Mouse (Mus musculus) stomach, postnatal 0 days (tissue): ENCODE results near the gene Tjp1. TPM values are rescaled to one million over a fixed set of nuclear protein-coding genes. Genes with fewer than 3 reads are reported as not detected.

Source experiments
- ATAC-seq: fragments of 200-750 bp; cut with Nextera tagmentation; 2 replicates; pipeline ENCODE4 v1.8.0; 2017; ENCODE audit not compliant: low FRiP score, low TSS enrichment
- DNase-seq: peaks from one replicate; pipeline ENCODE4 v3.0.0-alpha.2; 2016; ENCODE audit warnings: low spot score
- H3K27ac ChIP-seq: fragments of 300-500 bp; sonication (generic); replicated peaks from 2 replicates; pipeline ENCODE4 v1.5.1; 2014; ENCODE audit warnings: mild to moderate bottlenecking, control low read depth
- H3K27me3 ChIP-seq: fragments of 300-500 bp; sonication (generic); 2 replicates; pipeline ENCODE4 v1.6.1; 2014; ENCODE audit warnings: low read length; ENCODE audit not compliant: control insufficient read depth, insufficient read depth
- H3K36me3 ChIP-seq: fragments of 300-500 bp; sonication (generic); 2 replicates; pipeline ENCODE4 v1.6.1; 2014; ENCODE audit warnings: low read length, mixed read lengths; ENCODE audit not compliant: control insufficient read depth, insufficient read depth
- H3K4me1 ChIP-seq: fragments of 300-500 bp; sonication (generic); replicated peaks from 2 replicates; pipeline ENCODE4 v1.6.1; 2014; ENCODE audit warnings: antibody characterized with exemption; ENCODE audit not compliant: control insufficient read depth, insufficient read depth
- H3K4me2 ChIP-seq: fragments of 300-500 bp; sonication (generic); replicated peaks from 2 replicates; pipeline ENCODE4 v1.6.1; 2014; ENCODE audit warnings: low read depth, mild to moderate bottlenecking, control low read depth, moderate library complexity
- H3K4me3 ChIP-seq: fragments of 300-500 bp; sonication (generic); 2 replicates; pipeline ENCODE4 v1.5.1; 2014; ENCODE audit warnings: low read depth, low read length, control low read depth
- H3K9ac ChIP-seq: fragments of 300-500 bp; sonication (generic); 2 replicates; pipeline ENCODE4 v1.6.1; 2014; ENCODE audit warnings: mild to moderate bottlenecking, low read length, control low read depth, mixed read lengths
- H3K9me3 ChIP-seq: fragments of 300-500 bp; sonication (generic); 2 replicates; pipeline ENCODE4 v1.6.1; 2016; ENCODE audit warnings: low read length; ENCODE audit not compliant: control insufficient read depth
- CTCF ChIP-seq: IDR thresholded peaks from 2 replicates; pipeline ENCODE4 v1.5.1; 2016; ENCODE audit warnings: antibody characterized with exemption, low read depth, mild to moderate bottlenecking, moderate library complexity
- EP300 ChIP-seq: optimal IDR thresholded peaks from 2 replicates; pipeline ENCODE3; 2016; ENCODE audit warnings: antibody characterized with exemption
- WGBS: fragments of 180-500 bp; shearing (Covaris S2); extraction: QIAGEN DNeasy Blood & Tissue Kit; methylation state at CpG from one replicate; pipeline ENCODE4 v1.1.7; 2014; 5-methylcytosine and 5-hydroxymethylcytosine counted together
- polyA plus RNA-seq: library from polyadenylated mRNA; unstranded; fragments of >200 nt; fragmentation: Nextera tagmentation; extraction: Ambion mirVana; gene quantifications from 2 replicates; pipeline ENCODE4 v1.2.1, GENCODE M21; 2015

Tjp1 gene
- polyA plus RNA-seq, 1 experiment from 2014 or later: 12.6 TPM

DNA sequence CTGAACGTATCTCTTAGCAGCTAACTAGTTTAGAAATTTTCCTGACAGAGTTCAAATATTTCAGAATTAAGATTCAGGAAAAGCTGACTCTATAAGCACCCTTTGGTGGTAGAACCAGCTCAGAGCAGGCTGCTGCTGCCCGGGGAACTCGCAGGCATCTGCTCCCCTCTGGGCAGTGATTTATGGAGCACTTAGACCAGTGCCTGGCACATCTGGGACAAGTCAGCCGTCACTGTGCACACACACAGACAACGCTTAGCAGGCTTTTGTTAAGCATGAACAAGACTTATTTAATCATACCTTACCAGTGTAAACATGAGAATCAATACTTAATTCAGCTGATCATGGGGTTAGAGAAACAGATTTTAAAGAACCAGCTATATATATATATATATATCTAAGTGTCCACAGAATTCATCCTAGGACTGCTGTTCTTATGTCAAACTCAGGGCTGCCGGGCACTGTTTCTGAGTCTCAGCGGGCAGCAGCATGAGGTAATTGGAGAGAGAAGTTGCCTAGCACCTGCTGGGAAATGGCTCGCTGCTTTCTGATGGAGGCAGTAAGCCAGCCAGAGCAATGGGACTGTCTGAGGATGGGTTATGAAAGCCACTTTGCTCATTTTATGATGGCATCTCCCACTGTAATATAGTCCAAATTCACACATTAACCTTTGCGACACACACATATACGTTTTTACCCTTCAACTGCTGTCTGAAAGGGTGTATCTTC lies 14.0 kb downstream of the Tjp1 start:
- Histone ChIP-seq H3K27me3 (no peaks in the 10 kb centered on the region), H3K9me3 (no peaks in the 10 kb centered on the region), H3K4me1 (no peaks in the 10 kb centered on the region), H3K4me3 (no peak overlapping the region), H3K27ac (no peak overlapping the region), H3K9ac (no peak overlapping the region), H3K4me2 (no peak overlapping the region), H3K36me3 (no peaks in the 10 kb centered on the region)
- ATAC-seq: no peak
- DNase-seq: no peak
- TF ChIP-seq CTCF (no peak), EP300 (no peak)
- 35% methylated on average over 10 of the region's 10 CpGs for WGBS

DNA sequence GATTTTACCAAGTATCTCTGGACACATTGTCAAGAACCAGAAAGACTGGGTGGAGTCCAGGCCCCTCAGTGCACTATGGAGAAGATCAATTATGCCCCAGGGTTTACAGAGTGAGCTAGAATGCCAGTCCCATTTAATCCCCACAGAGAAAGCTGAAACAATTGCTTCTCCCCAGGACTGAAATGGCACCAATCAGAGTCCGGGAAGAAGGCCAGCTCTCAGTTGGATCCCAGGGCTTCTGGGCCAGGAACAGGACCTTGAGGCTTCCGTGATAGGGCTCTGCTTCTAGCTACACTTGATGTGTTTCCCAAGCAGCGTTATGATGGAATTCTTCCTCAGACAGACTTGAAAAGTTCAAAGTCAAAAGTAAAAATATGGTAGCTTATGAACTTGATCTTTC lies 18.2 kb downstream of the Tjp1 start:
- TF ChIP-seq CTCF (no peak), EP300 (no peak)
- no peak overlapping the region for H3K4me2 ChIP-seq
- H3K36me3 ChIP-seq: no peaks in the 10 kb centered on the region
- DNase-seq: no peak
- H3K9me3 ChIP-seq: no peaks in the 10 kb centered on the region
- H3K4me3 ChIP-seq: no peak overlapping the region
- 80% methylated on average over 3 of the region's 3 CpGs for WGBS
- no peak overlapping the region for H3K27ac ChIP-seq
- H3K9ac ChIP-seq: no peak overlapping the region
- H3K4me1 ChIP-seq: no peaks in the 10 kb centered on the region
- H3K27me3 ChIP-seq: no peaks in the 10 kb centered on the region
- ATAC-seq: no peak

DNA sequence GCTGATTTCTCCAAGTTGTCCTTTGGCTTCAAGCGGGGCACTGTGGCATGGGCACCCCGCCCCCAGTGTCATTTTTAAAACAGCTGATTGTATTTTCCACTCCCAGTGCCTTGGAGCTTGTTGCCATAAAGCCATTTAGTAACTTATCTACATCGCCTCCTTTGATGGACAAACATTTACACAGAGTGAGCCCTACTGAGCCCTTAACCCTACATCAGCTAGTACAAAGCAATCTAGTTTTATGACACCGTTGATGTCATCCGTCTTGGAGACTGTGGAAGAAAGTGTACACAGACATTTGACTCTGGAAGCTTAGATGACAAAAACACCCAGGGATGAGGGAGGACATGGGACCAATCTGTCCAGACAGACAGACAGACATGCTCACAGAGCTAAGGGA lies 20.2 kb downstream of the Tjp1 start:
- Histone ChIP-seq H3K9me3 (no peaks in the 10 kb centered on the region), H3K4me3 (no peak overlapping the region), H3K27me3 (no peaks in the 10 kb centered on the region), H3K27ac (no peak overlapping the region), H3K9ac (no peak overlapping the region), H3K4me1 (no peaks in the 10 kb centered on the region), H3K36me3 (no peaks in the 10 kb centered on the region), H3K4me2 (no peak overlapping the region)
- WGBS: 43% methylated on average over 5 of the region's 5 CpGs
- no peak for DNase-seq
- TF ChIP-seq CTCF: no peak
- TF ChIP-seq EP300: no peak
- no peak for ATAC-seq

DNA sequence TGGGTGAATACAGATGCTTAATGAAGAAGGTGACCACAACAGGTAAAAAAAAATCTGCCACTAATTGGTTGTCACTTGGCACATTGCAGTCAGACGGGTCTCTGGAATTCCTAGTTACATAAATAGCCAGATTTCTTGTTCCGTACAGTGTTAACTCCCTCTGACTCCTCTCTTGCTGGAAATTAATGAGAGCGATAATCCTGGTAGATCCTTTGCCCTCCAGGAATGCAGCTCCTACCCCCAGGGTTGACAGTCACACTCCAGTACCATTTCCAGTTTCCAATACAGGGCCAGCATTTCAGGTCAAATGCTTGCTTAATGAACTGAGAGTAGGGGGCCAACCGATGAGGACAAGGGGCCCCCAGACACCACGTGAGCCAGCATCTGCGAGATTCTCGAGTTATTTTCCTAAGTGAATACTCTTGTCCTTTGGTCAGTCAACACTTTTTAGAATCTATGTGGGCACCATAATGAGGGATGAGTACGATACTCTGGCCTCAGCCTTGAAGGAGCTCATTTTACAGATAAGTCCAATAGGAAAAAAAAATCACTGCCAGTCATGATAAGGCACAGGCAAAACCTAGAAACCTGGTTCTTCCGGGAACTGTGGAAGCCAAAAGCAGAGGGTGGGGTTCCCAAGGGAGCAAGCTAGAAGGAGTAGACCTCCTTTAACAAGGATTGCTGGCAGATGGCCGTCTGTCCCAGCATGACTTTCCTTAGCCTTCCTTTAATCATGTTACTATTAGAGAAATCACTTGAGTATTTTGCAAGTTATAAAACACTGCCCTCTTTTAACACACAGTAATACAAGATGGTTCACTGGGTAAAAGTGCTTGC lies 24.9 kb downstream of the Tjp1 start:
- TF ChIP-seq EP300 (no peak), CTCF (no peak)
- no peak for ATAC-seq
- Histone ChIP-seq H3K36me3 (no peaks in the 10 kb centered on the region), H3K27me3 (no peaks in the 10 kb centered on the region), H3K9ac (no peak overlapping the region), H3K4me1 (no peaks in the 10 kb centered on the region), H3K4me2 (no peak overlapping the region), H3K9me3 (no peaks in the 10 kb centered on the region), H3K4me3 (no peak overlapping the region), H3K27ac (no peak overlapping the region)
- no peak for DNase-seq
- WGBS: 64% methylated on average over 10 of the region's 10 CpGs

DNA sequence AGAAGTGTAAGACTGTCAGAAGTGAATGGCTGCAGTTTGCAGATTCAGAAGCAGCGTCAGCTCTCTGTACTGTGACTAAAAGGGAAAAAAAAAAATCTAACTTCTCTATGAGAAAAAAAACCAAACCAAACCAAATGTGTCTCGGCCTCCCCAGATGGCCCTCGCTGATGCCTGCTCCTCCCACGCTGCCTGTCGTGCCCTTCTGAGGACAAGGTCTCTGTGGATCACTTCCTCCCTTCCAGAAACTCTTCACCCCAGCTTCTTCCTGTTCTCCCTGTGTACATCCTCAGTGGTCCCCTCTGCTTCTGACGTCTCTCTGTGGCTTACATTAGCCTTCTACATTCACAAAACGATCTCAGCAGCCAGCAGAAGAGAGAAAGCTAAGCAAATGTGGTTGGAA lies 26.8 kb downstream of the Tjp1 start:
- DNase-seq (no peak), ATAC-seq (no peak)
- no peaks in the 10 kb centered on the region for H3K36me3 ChIP-seq
- no peak overlapping the region for H3K9ac ChIP-seq
- no peaks in the 10 kb centered on the region for H3K27me3 ChIP-seq
- H3K4me2 ChIP-seq: no peak overlapping the region
- no peak overlapping the region for H3K4me3 ChIP-seq
- H3K27ac ChIP-seq: no peak overlapping the region
- 37% methylated on average over 7 of the region's 7 CpGs for WGBS
- H3K9me3 ChIP-seq: no peaks in the 10 kb centered on the region
- H3K4me1 ChIP-seq: no peaks in the 10 kb centered on the region
- TF ChIP-seq EP300 (no peak), CTCF (no peak)
